Mouse (Mus musculus): ENCODE measurements around the gene Trpv2. TPM values are rescaled to one million over a fixed set of nuclear protein-coding genes. Genes with fewer than 3 reads are reported as not detected.

Trpv2 gene
- total and polyA plus RNA-seq, 3 experiments, result 30.0 to 30.4 TPM; not detected in 1

DNA sequence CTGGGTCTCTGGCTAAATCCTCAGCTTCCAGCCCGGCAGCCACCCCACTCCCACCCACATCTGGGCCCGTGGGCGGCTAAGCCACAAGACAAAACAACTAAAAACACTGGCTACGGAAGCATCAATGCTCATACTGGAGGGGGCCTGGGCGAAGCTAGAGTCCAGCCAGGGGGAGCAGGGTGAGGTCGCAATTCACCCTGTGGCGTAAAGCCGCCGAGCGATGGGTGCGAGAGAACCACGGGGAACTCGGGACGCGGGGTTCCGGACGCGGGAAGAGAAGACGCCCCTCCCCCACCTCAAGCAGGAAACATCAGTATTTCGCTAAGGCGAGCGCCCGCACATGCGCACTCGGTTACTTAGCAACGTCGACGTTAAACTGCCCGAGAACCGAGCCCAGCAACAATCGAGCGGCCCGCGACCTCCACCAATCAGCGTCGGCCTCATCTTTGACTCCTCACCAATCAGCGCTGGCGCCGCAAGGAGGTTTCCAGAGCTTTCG is 23.5 kb upstream of the Trpv2 start, which contains the start of gene Ubb (continued):
- TF ChIP-seq CHD2 (IDR thresholded peaks at IDR 0.05; ENCODE audit: low read length) (peak; percentile 55; the same call in 1 of the 2 replicates), TBP (IDR thresholded peaks at IDR 0.05; ENCODE audit: low read depth, low read length) (no peak), MEF2A (IDR thresholded peaks at IDR 0.05; ENCODE audit: extremely low read depth, insufficient replicate concordance, low read depth, low read length, poor library complexity, severe bottlenecking) (no peak)

DNA sequence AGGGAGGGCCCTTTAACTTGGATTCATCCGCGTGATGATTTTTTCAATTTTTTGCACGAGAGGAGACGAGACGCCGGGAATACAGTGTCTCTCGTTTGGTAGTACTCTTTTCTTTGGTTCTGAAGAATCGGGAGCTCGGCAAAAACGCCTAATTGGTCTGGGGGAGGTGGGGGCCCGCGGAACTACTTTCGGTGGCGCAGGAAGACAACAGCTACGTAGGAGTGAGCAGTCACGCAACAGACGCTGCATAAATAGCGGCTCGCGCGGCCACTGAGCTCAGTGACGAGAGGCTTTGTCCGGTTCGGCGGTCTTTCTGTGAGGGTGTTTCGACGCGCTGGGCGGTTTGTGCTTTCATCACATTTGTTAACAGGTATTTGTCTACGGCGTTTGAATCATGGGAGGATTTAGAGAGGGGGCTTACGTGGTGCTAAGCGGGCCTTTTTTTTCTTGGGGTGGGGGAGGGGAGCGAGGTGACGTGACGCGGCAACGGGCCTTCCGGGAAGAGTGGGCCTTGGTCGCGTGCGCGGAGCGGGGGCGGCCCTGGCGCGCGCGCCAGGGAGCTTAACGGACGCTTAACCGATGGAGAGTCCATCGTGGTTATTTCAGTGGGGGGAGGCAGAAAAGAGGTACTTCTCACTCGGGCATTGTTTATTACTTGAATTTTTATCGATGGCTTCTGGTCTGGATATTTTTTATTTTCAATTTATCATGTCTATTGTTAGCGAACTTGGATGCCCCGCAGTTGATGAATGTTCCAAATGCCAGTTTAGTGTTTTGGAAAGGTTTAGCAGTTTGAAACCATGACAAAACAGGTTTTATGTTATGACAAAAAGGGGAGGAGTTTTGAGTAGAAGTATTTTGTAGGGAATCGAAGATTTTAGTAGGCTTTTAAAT is 22.8 kb upstream of the Trpv2 start:
- peak overlapping the region; percentile 84 to 88 for H3K4me3 ChIP-seq (ENCODE audit: control insufficient read depth in 1 of 2, insufficient read depth in 1 of 2, low read depth in 2 of 2, low read length in 2 of 2)
- TF ChIP-seq TBP (IDR thresholded peaks at IDR 0.05; ENCODE audit: low read depth, low read length) (peak; percentile 99), MYC (IDR thresholded peaks at IDR 0.05; ENCODE audit: low read depth, low read length) (peak; percentile 77), MEF2A (IDR thresholded peaks at IDR 0.05; ENCODE audit: extremely low read depth, insufficient replicate concordance, low read depth, low read length, poor library complexity, severe bottlenecking) (no peak), USF2 (IDR thresholded peaks at IDR 0.05; ENCODE audit: borderline replicate concordance in 1 of 2, insufficient read depth in 1 of 2, low read depth in 1 of 2, low read length in 2 of 2) (no peak), CHD2 (IDR thresholded peaks at IDR 0.05; ENCODE audit: low read length) (peak; percentile 65; the same call in 1 of the 2 replicates), E2F4 (IDR thresholded peaks at IDR 0.05; ENCODE audit: borderline replicate concordance, low read depth, low read length) (peak; percentile 84), UBTF (IDR thresholded peaks at IDR 0.05; ENCODE audit: borderline replicate concordance, insufficient read depth, low read depth, low read length) (no peak), POLR2A (IDR thresholded peaks at IDR 0.05; ENCODE audit: control insufficient read depth in 1 of 2, insufficient read depth in 1 of 2, low read depth in 1 of 2, low read length in 2 of 2, poor library complexity in 1 of 2) (peak; percentile 99 to 100), CTCF (IDR thresholded peaks at IDR 0.05 in 2 of 3, conservative IDR thresholded peaks at IDR 0.05 in 1 of 3; ENCODE audit: control insufficient read depth in 1 of 3, insufficient read depth in 1 of 3, low read depth in 2 of 3, low read length in 3 of 3, poor library complexity in 1 of 3, severe bottlenecking in 1 of 3) (no peak), MYB (IDR thresholded peaks at IDR 0.05; ENCODE audit: low read depth, low read length) (peak; percentile 95), HCFC1 (IDR thresholded peaks at IDR 0.05; ENCODE audit: low read depth, low read length) (peak; percentile 86), RAD21 (IDR thresholded peaks at IDR 0.05; ENCODE audit: low read depth, low read length) (no peak), CHD1 (IDR thresholded peaks at IDR 0.05; ENCODE audit: low read depth, low read length) (peak; percentile 85), POLR2AphosphoS5 (IDR thresholded peaks at IDR 0.05; ENCODE audit: borderline replicate concordance, low read depth, low read length) (peak; percentile 98), ZMIZ1 (IDR thresholded peaks at IDR 0.05; ENCODE audit: low read depth, low read length) (peak; percentile 100), ZNF384 (IDR thresholded peaks at IDR 0.05; ENCODE audit: low read depth, low read length) (peak; percentile 80), ELF1 (IDR thresholded peaks at IDR 0.05; ENCODE audit: low read depth, low read length) (peak; percentile 89), TAL1 (IDR thresholded peaks at IDR 0.05; ENCODE audit: low read length) (no peak), POLR2AphosphoS2 (IDR thresholded peaks at IDR 0.05; ENCODE audit: low read length) (peak; percentile 100), TCF12 (IDR thresholded peaks at IDR 0.05; ENCODE audit: low read depth, low read length) (peak; percentile 83), ETS1 (IDR thresholded peaks at IDR 0.05; ENCODE audit: low read depth, low read length) (peak; percentile 84), BHLHE40 (IDR thresholded peaks at IDR 0.05; ENCODE audit: borderline replicate concordance, low read depth, low read length) (peak; percentile 97), ZC3H11A (IDR thresholded peaks at IDR 0.05; ENCODE audit: low read depth, low read length) (no peak), MAFK (IDR thresholded peaks at IDR 0.05; ENCODE audit: borderline replicate concordance, low read depth, low read length) (no peak), MAZ (IDR thresholded peaks at IDR 0.05; ENCODE audit: low read depth, low read length) (peak; percentile 97), RCOR1 (IDR thresholded peaks at IDR 0.05; ENCODE audit: low read depth, low read length) (peak; percentile 54; the same call in 1 of the 2 replicates), JUND (IDR thresholded peaks at IDR 0.05; ENCODE audit: low read depth, low read length) (0 out of 2 replicates have a peak, but pooled peaks have one; percentile 13), MAX (IDR thresholded peaks at IDR 0.05; ENCODE audit: low read length) (peak; percentile 91), MXI1 (IDR thresholded peaks at IDR 0.05; ENCODE audit: low read depth, low read length) (peak; percentile 93), SIN3A (IDR thresholded peaks at IDR 0.05; ENCODE audit: low read length) (peak; percentile 98), KAT2A (conservative IDR thresholded peaks at IDR 0.05; ENCODE audit: low read depth, low read length) (peak; percentile 97)

More for the DNA sequence above, 22.8 kb upstream of the Trpv2 start:
- DNase-seq (ENCODE audit: low read depth, low spot score), result peak; percentile 95
- H3K9ac ChIP-seq (ENCODE audit: control insufficient read depth, low read depth, low read length, poor library complexity, severe bottlenecking), result peak overlapping the region; percentile 90
- H3K36me3 ChIP-seq (ENCODE audit: control insufficient read depth in 1 of 2, insufficient read depth in 2 of 2, low read length in 2 of 2), result peaks cover 10 to 23% of the 10 kb centered on the region in 2 experiments
- peak overlapping the region; percentile 94 for H3K27ac ChIP-seq (ENCODE audit: control insufficient read depth, low read depth, low read length)
- peaks cover 27% of the 10 kb centered on the region for H3K79me2 ChIP-seq (ENCODE audit: control insufficient read depth, insufficient read depth, low read length, poor library complexity)
- H3K9me3 ChIP-seq (replicated peaks; ENCODE audit: insufficient read depth, low read length), result no peaks in the 10 kb centered on the region
- peaks cover 0 to 14% of the 10 kb centered on the region in 2 experiments; a peak in 3 of 4 replicates for H3K4me1 ChIP-seq (ENCODE audit: control insufficient read depth in 1 of 2, insufficient read depth in 2 of 2, low read length in 2 of 2)
- H3K27me3 ChIP-seq (ENCODE audit: control insufficient read depth in 1 of 2, insufficient read depth in 2 of 2, low read length in 2 of 2), result no peaks in the 10 kb centered on the region

Measured in MEL (cell line).